Mouse (Mus musculus) limb, embryonic 15.5 days (tissue): Measurements from ENCODE around the gene Ranbp6. TPM values are rescaled to one million over a fixed set of nuclear protein-coding genes. Genes with fewer than 3 reads are reported as not detected.

ENCODE experiments used
- ATAC-seq: fragments of 200-750 bp; cut with Nextera tagmentation; 2 replicates; pipeline ENCODE4 v1.8.0; 2017; ENCODE audit warnings: low read depth, moderate TSS enrichment; ENCODE audit not compliant: insufficient number of reproducible peaks, low FRiP score, low TSS enrichment
- H3K27ac ChIP-seq: fragments of 300-500 bp; sonication (generic); 2 replicates; pipeline ENCODE4 v1.5.1; 2015; ENCODE audit warnings: moderate library complexity, mild to moderate bottlenecking, inconsistent platforms
- H3K27me3 ChIP-seq: fragments of 300-500 bp; sonication (generic); 2 replicates; pipeline ENCODE4 v1.6.1; 2015; ENCODE audit warnings: inconsistent platforms
- H3K36me3 ChIP-seq: fragments of 300-500 bp; sonication (generic); 2 replicates; pipeline ENCODE4 v1.6.1; 2015; ENCODE audit warnings: inconsistent platforms
- H3K4me1 ChIP-seq: fragments of 300-500 bp; sonication (generic); 2 replicates; pipeline ENCODE4 v1.6.1; 2015; ENCODE audit warnings: inconsistent platforms
- H3K4me2 ChIP-seq: fragments of 300-500 bp; sonication (generic); 2 replicates; pipeline ENCODE4 v1.6.1; 2015; ENCODE audit warnings: mild to moderate bottlenecking, inconsistent platforms
- H3K4me3 ChIP-seq: fragments of 300-500 bp; sonication (generic); 2 replicates; pipeline ENCODE4 v1.5.1; 2015; ENCODE audit warnings: mild to moderate bottlenecking, inconsistent platforms
- H3K9ac ChIP-seq: fragments of 300-500 bp; sonication (generic); 2 replicates; pipeline ENCODE4 v1.6.1; 2015; ENCODE audit warnings: inconsistent platforms
- H3K9me3 ChIP-seq: fragments of 300-500 bp; sonication (generic); 2 replicates; pipeline ENCODE4 v1.6.1; 2016; ENCODE audit warnings: inconsistent platforms
- WGBS: fragments of 180-500 bp; shearing (Covaris S2); methylation state at CpG from one replicate; pipeline ENCODE4 v1.1.7; 2015; 5-methylcytosine and 5-hydroxymethylcytosine counted together
- polyA plus RNA-seq: library from polyadenylated mRNA; unstranded; fragments of >200 nt; fragmentation: Nextera tagmentation; extraction: Ambion mirVana; gene quantifications from 2 replicates; pipeline ENCODE4 v1.2.1, GENCODE M21; 2015

Gene Ranbp6
- polyA plus RNA-seq = 15.8 and 17.3 TPM in 2 replicates

- peaks cover 27% of the 10 kb centered on the region for H3K36me3 ChIP-seq
- H3K4me2 ChIP-seq = peak within 1 kb of the TSS; percentile 62
- H3K27ac ChIP-seq = no peak within 1 kb of the TSS; the same call in none of the 2 replicates
- ATAC-seq = peak; percentile 86
- 1% methylated on average over 47 of the region's 47 CpGs for WGBS
- no peaks in the 10 kb centered on the region for H3K9me3 ChIP-seq
- H3K9ac ChIP-seq = peak within 1 kb of the TSS; percentile 57
- no peaks in the 10 kb centered on the region for H3K27me3 ChIP-seq
- H3K4me3 ChIP-seq = peak within 1 kb of the TSS; percentile 59
- peaks cover 10% of the 10 kb centered on the region for H3K4me1 ChIP-seq
Observed at GRCm38 (mm10) chr19:29812581-29813460, at the start of gene Ranbp6. Gene Ranbp6 (minus strand): TSS chr19:29812974.

GRCm38 (mm10) chr19:29860816-29861215, 48.0 kb upstream of the Ranbp6 start:
- H3K4me1 ChIP-seq = no peaks in the 10 kb centered on the region
- no peaks in the 10 kb centered on the region for H3K27me3 ChIP-seq
- 94% methylated on average over 4 of the region's 4 CpGs for WGBS
- H3K4me3 ChIP-seq = no peak overlapping the region
- H3K4me2 ChIP-seq = no peak overlapping the region
- no peaks in the 10 kb centered on the region for H3K36me3 ChIP-seq
- no peak overlapping the region for H3K9ac ChIP-seq
- H3K9me3 ChIP-seq = no peaks in the 10 kb centered on the region
- no peak overlapping the region for H3K27ac ChIP-seq
- ATAC-seq = no peak

- no peak for ATAC-seq
- H3K4me1 ChIP-seq = no peaks in the 10 kb centered on the region
- H3K27ac ChIP-seq = no peak overlapping the region
- H3K36me3 ChIP-seq = no peaks in the 10 kb centered on the region
- no peaks in the 10 kb centered on the region for H3K27me3 ChIP-seq
- no peak overlapping the region for H3K4me2 ChIP-seq
- no peak overlapping the region for H3K9ac ChIP-seq
- no peaks in the 10 kb centered on the region for H3K9me3 ChIP-seq
- WGBS = 79% methylated on average over 5 of the region's 5 CpGs
- H3K4me3 ChIP-seq = no peak overlapping the region
Observed at GRCm38 (mm10) chr19:29857267-29857666, 44.5 kb upstream of the Ranbp6 start.

- Histone ChIP-seq H3K27ac (no peak overlapping the region), H3K36me3 (no peaks in the 10 kb centered on the region), H3K9ac (no peak overlapping the region), H3K9me3 (no peaks in the 10 kb centered on the region), H3K4me3 (no peak overlapping the region), H3K27me3 (no peaks in the 10 kb centered on the region), H3K4me1 (no peaks in the 10 kb centered on the region), H3K4me2 (no peak overlapping the region)
- no peak for ATAC-seq
- 81% methylated on average over 5 of the region's 5 CpGs for WGBS
Observed at GRCm38 (mm10) chr19:29853711-29854110, 40.9 kb upstream of the Ranbp6 start.

- no peak for ATAC-seq
- Histone ChIP-seq H3K4me2 (no peak overlapping the region), H3K4me1 (no peaks in the 10 kb centered on the region), H3K9me3 (no peaks in the 10 kb centered on the region), H3K27ac (no peak overlapping the region), H3K4me3 (no peak overlapping the region), H3K27me3 (no peaks in the 10 kb centered on the region), H3K9ac (no peak overlapping the region), H3K36me3 (no peaks in the 10 kb centered on the region)
- WGBS = 47% methylated on average over 12 of the region's 12 CpGs
Observed at GRCm38 (mm10) chr19:29851036-29851690, 38.4 kb upstream of the Ranbp6 start.

- Histone ChIP-seq H3K4me2 (no peak overlapping the region), H3K4me1 (no peaks in the 10 kb centered on the region), H3K9me3 (no peaks in the 10 kb centered on the region), H3K9ac (no peak overlapping the region), H3K4me3 (no peak overlapping the region), H3K27me3 (no peaks in the 10 kb centered on the region), H3K27ac (no peak overlapping the region), H3K36me3 (no peaks in the 10 kb centered on the region)
- 73% methylated on average over 11 of the region's 11 CpGs for WGBS
- ATAC-seq = no peak
Observed at GRCm38 (mm10) chr19:29849924-29850551, 37.3 kb upstream of the Ranbp6 start.

- Histone ChIP-seq H3K4me1 (peaks cover 12% of the 10 kb centered on the region; the same call in 1 of the 2 replicates), H3K36me3 (no peaks in the 10 kb centered on the region), H3K9ac (no peak overlapping the region), H3K27me3 (no peaks in the 10 kb centered on the region), H3K27ac (peak overlapping the region; percentile 59), H3K4me2 (no peak overlapping the region), H3K4me3 (no peak overlapping the region), H3K9me3 (no peaks in the 10 kb centered on the region)
- WGBS = 53% methylated on average over 12 of the region's 12 CpGs
- no peak for ATAC-seq
Observed at GRCm38 (mm10) chr19:29844036-29844661, 31.4 kb upstream of the Ranbp6 start.

GRCm38 (mm10) chr19:29843641-29844035, 30.9 kb upstream of the Ranbp6 start:
- H3K27me3 ChIP-seq = no peaks in the 10 kb centered on the region
- peaks cover 12% of the 10 kb centered on the region; the same call in 1 of the 2 replicates for H3K4me1 ChIP-seq
- peak overlapping the region; percentile 59 for H3K27ac ChIP-seq
- no peak overlapping the region for H3K4me2 ChIP-seq
- H3K36me3 ChIP-seq = no peaks in the 10 kb centered on the region
- no peaks in the 10 kb centered on the region for H3K9me3 ChIP-seq
- H3K4me3 ChIP-seq = no peak overlapping the region
- ATAC-seq = no peak
- 37% methylated on average over 5 of the region's 5 CpGs for WGBS
- no peak overlapping the region for H3K9ac ChIP-seq

GRCm38 (mm10) chr19:29842973-29843372, 30.2 kb upstream of the Ranbp6 start:
- H3K9me3 ChIP-seq = no peaks in the 10 kb centered on the region
- no peak overlapping the region for H3K4me3 ChIP-seq
- H3K4me1 ChIP-seq = peaks cover 12% of the 10 kb centered on the region; the same call in 1 of the 2 replicates
- H3K36me3 ChIP-seq = no peaks in the 10 kb centered on the region
- H3K4me2 ChIP-seq = no peak overlapping the region
- H3K27ac ChIP-seq = peak overlapping the region; percentile 59
- ATAC-seq = no peak
- H3K27me3 ChIP-seq = no peaks in the 10 kb centered on the region
- no peak overlapping the region for H3K9ac ChIP-seq
- WGBS = 33% methylated on average over 8 of the region's 8 CpGs

GRCm38 (mm10) chr19:29840642-29841041, 27.9 kb upstream of the Ranbp6 start:
- Histone ChIP-seq H3K27me3 (no peaks in the 10 kb centered on the region), H3K36me3 (no peaks in the 10 kb centered on the region), H3K9ac (no peak overlapping the region), H3K4me2 (no peak overlapping the region), H3K4me3 (no peak overlapping the region), H3K27ac (no peak overlapping the region), H3K4me1 (peaks cover 16% of the 10 kb centered on the region), H3K9me3 (no peaks in the 10 kb centered on the region)
- ATAC-seq = no peak
- 73% methylated on average over 4 of the region's 4 CpGs for WGBS

GRCm38 (mm10) chr19:29838636-29839135, 25.9 kb upstream of the Ranbp6 start:
- Histone ChIP-seq H3K27ac (no peak overlapping the region), H3K9me3 (no peaks in the 10 kb centered on the region), H3K4me3 (no peak overlapping the region), H3K27me3 (no peaks in the 10 kb centered on the region), H3K9ac (no peak overlapping the region), H3K4me2 (no peak overlapping the region), H3K36me3 (no peaks in the 10 kb centered on the region), H3K4me1 (peaks cover 11% of the 10 kb centered on the region)
- ATAC-seq = no peak
- WGBS = 77% methylated on average over 3 of the region's 3 CpGs
